Mouse (Mus musculus): Measurements from ENCODE around the gene Kctd7. TPM values are rescaled to one million over a fixed set of nuclear protein-coding genes. Genes with fewer than 3 reads are reported as not detected.

Kctd7 gene
- polyA plus RNA-seq, 1 experiment: 6.6 TPM

DNA sequence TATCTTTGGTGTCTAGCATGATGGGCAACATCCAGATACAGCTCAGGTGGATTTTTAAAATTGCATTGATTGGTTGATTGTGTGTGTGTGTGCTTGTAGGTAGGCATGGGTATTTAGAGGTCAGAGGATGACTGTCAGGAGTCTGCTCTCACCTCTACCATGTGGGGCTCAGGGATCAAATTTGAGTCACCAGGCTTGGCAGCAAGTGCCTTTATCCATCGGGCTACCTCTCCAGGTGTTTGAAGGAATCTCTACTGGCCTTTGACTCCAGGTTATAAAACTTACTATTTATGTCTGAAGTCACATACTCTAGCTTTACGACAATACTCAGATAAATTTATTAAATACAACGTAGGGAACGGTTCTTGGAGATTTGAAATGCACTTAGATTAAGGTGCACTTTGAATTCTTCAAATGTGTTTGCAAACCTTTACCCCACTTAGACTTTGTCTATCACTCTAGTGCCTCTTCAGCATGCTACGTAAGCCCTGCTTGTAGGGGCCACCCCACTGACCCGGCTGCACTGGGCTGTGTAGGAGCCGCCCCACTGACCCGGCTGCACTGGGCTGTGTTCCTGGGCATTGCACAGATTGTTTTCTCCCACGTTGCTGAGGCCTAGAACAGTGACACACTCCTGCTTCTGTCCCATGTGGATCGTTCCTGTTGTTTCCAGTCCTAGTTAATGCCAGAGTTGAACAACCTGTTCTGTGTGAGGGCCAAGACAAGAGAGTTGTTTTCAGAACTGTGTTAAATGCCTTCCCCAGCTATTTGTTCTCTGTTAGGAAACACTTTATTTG is 55.8 kb downstream of the Kctd7 start:
- Histone ChIP-seq H3K27ac (ENCODE audit: control insufficient read depth, insufficient read depth, low read depth, low read length, poor library complexity) (no peak overlapping the region), H3K4me1 (ENCODE audit: control insufficient read depth, insufficient read depth, low read length) (peaks cover 3% of the 10 kb centered on the region; the same call in 1 of the 2 replicates), H3K4me3 (replicated peaks; ENCODE audit: control insufficient read depth, low read depth, low read length) (no peak overlapping the region)
- TF ChIP-seq CTCF (IDR thresholded peaks at IDR 0.05; ENCODE audit: control insufficient read depth, insufficient read depth, low read length): no peak
- no peak for TF ChIP-seq POLR2A (IDR thresholded peaks at IDR 0.05; ENCODE audit: borderline replicate concordance, control insufficient read depth, low read depth, low read length)
- 94% methylated on average over 10 of the region's 10 CpGs for WGBS

DNA sequence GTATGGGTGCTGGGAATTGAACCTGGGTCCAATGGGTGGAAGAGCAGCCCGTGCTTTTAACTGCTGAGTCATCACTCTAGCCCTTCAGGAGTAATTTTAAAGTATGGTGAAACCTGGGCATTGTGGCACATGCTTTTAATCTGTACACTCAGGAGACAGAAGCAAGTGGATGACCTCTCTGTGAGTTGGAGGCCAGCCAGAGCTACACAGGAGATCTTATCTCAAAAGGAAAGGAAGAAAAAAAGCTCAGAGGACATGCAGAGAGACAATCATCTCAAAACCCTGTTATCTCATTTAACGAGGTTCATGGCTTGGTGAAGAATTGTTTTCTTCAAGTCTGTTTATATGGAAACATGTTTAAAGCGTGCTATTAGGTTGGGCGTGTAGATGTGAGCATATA is 59.3 kb downstream of the Kctd7 start:
- WGBS: 61% methylated on average over 4 of the region's 4 CpGs
- no peak for TF ChIP-seq CTCF (IDR thresholded peaks at IDR 0.05; ENCODE audit: control insufficient read depth, insufficient read depth, low read length)
- no peak for TF ChIP-seq POLR2A (IDR thresholded peaks at IDR 0.05; ENCODE audit: borderline replicate concordance, control insufficient read depth, low read depth, low read length)
- no peak overlapping the region for H3K27ac ChIP-seq (ENCODE audit: control insufficient read depth, insufficient read depth, low read depth, low read length, poor library complexity)
- H3K4me3 ChIP-seq (replicated peaks; ENCODE audit: control insufficient read depth, low read depth, low read length): no peak overlapping the region
- peaks cover 6% of the 10 kb centered on the region; the same call in 1 of the 2 replicates for H3K4me1 ChIP-seq (ENCODE audit: control insufficient read depth, insufficient read depth, low read length)

DNA sequence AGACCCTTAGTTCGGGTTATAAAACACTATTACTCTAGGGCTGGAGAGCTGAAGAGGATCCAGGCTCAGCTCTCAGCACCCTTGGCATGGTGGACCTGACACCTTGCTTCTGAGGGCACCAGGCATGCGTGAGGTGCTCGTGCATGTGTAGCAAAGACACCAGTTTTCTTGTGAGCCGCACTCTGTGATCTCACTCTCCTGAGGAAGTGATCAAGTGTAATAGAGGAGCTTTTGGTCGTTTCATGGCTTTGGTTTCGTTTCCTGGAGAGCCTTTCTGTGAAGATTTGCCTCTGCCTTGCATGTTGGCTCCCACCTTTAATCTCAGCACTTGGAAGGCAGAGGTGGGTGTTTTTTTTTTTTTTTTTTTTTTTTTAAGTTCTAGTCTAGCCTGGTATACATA is 59.9 kb downstream of the Kctd7 start:
- WGBS: 67% methylated on average over 6 of the region's 6 CpGs
- no peak overlapping the region for H3K27ac ChIP-seq (ENCODE audit: control insufficient read depth, insufficient read depth, low read depth, low read length, poor library complexity)
- TF ChIP-seq CTCF (IDR thresholded peaks at IDR 0.05; ENCODE audit: control insufficient read depth, insufficient read depth, low read length): no peak
- no peak for TF ChIP-seq POLR2A (IDR thresholded peaks at IDR 0.05; ENCODE audit: borderline replicate concordance, control insufficient read depth, low read depth, low read length)
- peaks cover 7% of the 10 kb centered on the region; the same call in 1 of the 2 replicates for H3K4me1 ChIP-seq (ENCODE audit: control insufficient read depth, insufficient read depth, low read length)
- H3K4me3 ChIP-seq (replicated peaks; ENCODE audit: control insufficient read depth, low read depth, low read length): no peak overlapping the region

Other genes starting within 250 kb of the Kctd7 start
- 1.5 TPM in 1 of 2 replicates, not detected in the other for gene Zbed5, start 249.1 kb upstream of the Kctd7 start, polyA plus RNA-seq (2011; ENCODE audit: insufficient read depth, insufficient read length, low replicate concordance, missing spikeins)
- 6.4 TPM in 1 of 2 replicates, not detected in the other for gene Phkg1, start 246.3 kb upstream of the Kctd7 start, polyA plus RNA-seq (2011; ENCODE audit: insufficient read depth, insufficient read length, low replicate concordance, missing spikeins)
- gene Nupr1l, start 236.3 kb upstream of the Kctd7 start, polyA plus RNA-seq (2011; ENCODE audit: insufficient read depth, insufficient read length, low replicate concordance, missing spikeins): not detected in 2 replicates
- 14.4 and 15.2 TPM in 2 replicates for gene Vkorc1l1, start 202.9 kb upstream of the Kctd7 start, polyA plus RNA-seq (2011; ENCODE audit: insufficient read depth, insufficient read length, low replicate concordance, missing spikeins)
- gene Gusb, start 141.8 kb upstream of the Kctd7 start, polyA plus RNA-seq (2011; ENCODE audit: insufficient read depth, insufficient read length, low replicate concordance, missing spikeins): 14.5 and 22.6 TPM in 2 replicates
- 14.9 and 37.1 TPM in 2 replicates for gene Asl, start 115.6 kb upstream of the Kctd7 start, polyA plus RNA-seq (2011; ENCODE audit: insufficient read depth, insufficient read length, low replicate concordance, missing spikeins)
- gene Crcp, start 115.6 kb upstream of the Kctd7 start, polyA plus RNA-seq (2011; ENCODE audit: insufficient read depth, insufficient read length, low replicate concordance, missing spikeins): 10.5 and 18.0 TPM in 2 replicates
- gene Tpst1, start 71.5 kb upstream of the Kctd7 start, polyA plus RNA-seq (2011; ENCODE audit: insufficient read depth, insufficient read length, low replicate concordance, missing spikeins): 3.1 and 5.2 TPM in 2 replicates
- 16.9 and 36.5 TPM in 2 replicates for gene Rabgef1, start 26.9 kb downstream of the Kctd7 start, polyA plus RNA-seq (2011; ENCODE audit: insufficient read depth, insufficient read length, low replicate concordance, missing spikeins)
- gene Tmem248, start 72.2 kb downstream of the Kctd7 start, polyA plus RNA-seq (2011; ENCODE audit: insufficient read depth, insufficient read length, low replicate concordance, missing spikeins): 15.0 and 25.2 TPM in 2 replicates
- 42.3 and 56.9 TPM in 2 replicates for gene Sbds, start 110.7 kb downstream of the Kctd7 start, polyA plus RNA-seq (2011; ENCODE audit: insufficient read depth, insufficient read length, low replicate concordance, missing spikeins)
- gene Tyw1, start 110.8 kb downstream of the Kctd7 start, polyA plus RNA-seq (2011; ENCODE audit: insufficient read depth, insufficient read length, low replicate concordance, missing spikeins): 7.0 and 11.7 TPM in 2 replicates
- gene Caln1, start 224.6 kb downstream of the Kctd7 start, polyA plus RNA-seq (2011; ENCODE audit: insufficient read depth, insufficient read length, low replicate concordance, missing spikeins): 1.3 and 1.7 TPM in 2 replicates
- not detected in 2 replicates for gene A330070K13Rik, start 239.8 kb downstream of the Kctd7 start, polyA plus RNA-seq (2011; ENCODE audit: insufficient read depth, insufficient read length, low replicate concordance, missing spikeins)